Mouse (Mus musculus) hindbrain, postnatal 0 days (tissue): Measurements from ENCODE around the gene Pik3cb. TPM values are rescaled to one million over a fixed set of nuclear protein-coding genes. Genes with fewer than 3 reads are reported as not detected.

ENCODE experiments used
- ATAC-seq: fragments of 200-750 bp; cut with Nextera tagmentation; 2 replicates; pipeline ENCODE4 v1.8.0; 2017; ENCODE audit warnings: mild to moderate bottlenecking, moderate TSS enrichment, moderate library complexity
- DNase-seq: peaks from one replicate; pipeline ENCODE4 v3.0.0-alpha.2; 2015; ENCODE audit warnings: low spot score
- H3K27ac ChIP-seq: fragments of 300-500 bp; sonication (generic); 2 replicates; pipeline ENCODE4 v1.5.1; 2014; ENCODE audit warnings: mild to moderate bottlenecking
- H3K27me3 ChIP-seq: fragments of 300-500 bp; sonication (generic); 2 replicates; pipeline ENCODE4 v1.6.1; 2014; ENCODE audit warnings: low read length, mixed read lengths; ENCODE audit not compliant: insufficient read depth
- H3K36me3 ChIP-seq: fragments of 300-500 bp; sonication (generic); 2 replicates; pipeline ENCODE4 v1.6.1; 2014; ENCODE audit warnings: low read length, mixed read lengths; ENCODE audit not compliant: insufficient read depth
- H3K4me1 ChIP-seq: fragments of 300-500 bp; sonication (generic); 2 replicates; pipeline ENCODE4 v1.6.1; 2014; ENCODE audit warnings: antibody characterized with exemption, low read length, mixed read lengths; ENCODE audit not compliant: insufficient read depth
- H3K4me2 ChIP-seq: fragments of 300-500 bp; sonication (generic); 2 replicates; pipeline ENCODE4 v1.6.1; 2014; ENCODE audit warnings: low read depth, mild to moderate bottlenecking, low read length, moderate library complexity, mixed read lengths
- H3K4me3 ChIP-seq: fragments of 300-500 bp; sonication (generic); 2 replicates; pipeline ENCODE4 v1.5.1; 2014; ENCODE audit warnings: low read length
- H3K9ac ChIP-seq: fragments of 300-500 bp; sonication (generic); replicated peaks from 2 replicates; pipeline ENCODE4 v1.6.1; 2014; ENCODE audit warnings: mild to moderate bottlenecking, low read length, moderate library complexity, mixed read lengths
- H3K9me3 ChIP-seq: fragments of 300-500 bp; sonication (generic); 2 replicates; pipeline ENCODE4 v1.6.1; 2016; ENCODE audit warnings: low read length, mixed read lengths
- CTCF ChIP-seq: IDR thresholded peaks from 2 replicates; pipeline ENCODE4 v1.5.1; 2016; ENCODE audit warnings: antibody characterized with exemption, control low read depth, low read depth
- WGBS: fragments of 180-500 bp; shearing (Covaris S2); extraction: QIAGEN DNeasy Blood & Tissue Kit; methylation state at CpG from one replicate; pipeline ENCODE4 v1.1.7; 2014; 5-methylcytosine and 5-hydroxymethylcytosine counted together
- polyA plus RNA-seq: library from polyadenylated mRNA; unstranded; fragments of >200 nt; fragmentation: Nextera tagmentation; extraction: Ambion mirVana; gene quantifications from 2 replicates; pipeline ENCODE4 v1.2.1, GENCODE M21; 2015
- total RNA-seq: library from RNA; depleted of rRNA; stranded (reverse); fragments of >200 nt; gene quantifications from 2 replicates; pipeline ENCODE4 v1.2.3, GENCODE M21; 2014

Pik3cb gene
- total and polyA plus RNA-seq, 2 experiments from 2014 or later, result 3.5 to 4.9 TPM

GRCm38 (mm10) chr9:99090546-99090945, 49.9 kb downstream of the Pik3cb start:
- TF ChIP-seq CTCF, result no peak
- Histone ChIP-seq H3K9ac (no peak overlapping the region), H3K36me3 (no peaks in the 10 kb centered on the region), H3K27me3 (no peaks in the 10 kb centered on the region), H3K4me3 (no peak overlapping the region), H3K4me2 (no peak overlapping the region), H3K27ac (no peak overlapping the region), H3K9me3 (no peaks in the 10 kb centered on the region), H3K4me1 (no peaks in the 10 kb centered on the region)
- 90% methylated on average over 4 of the region's 4 CpGs for WGBS
- ATAC-seq (no peak), DNase-seq (no peak)

GRCm38 (mm10) chr9:99089904-99090303, 50.5 kb downstream of the Pik3cb start:
- Histone ChIP-seq H3K27me3 (no peaks in the 10 kb centered on the region), H3K4me2 (no peak overlapping the region), H3K4me1 (no peaks in the 10 kb centered on the region), H3K27ac (no peak overlapping the region), H3K9ac (no peak overlapping the region), H3K9me3 (no peaks in the 10 kb centered on the region), H3K36me3 (no peaks in the 10 kb centered on the region), H3K4me3 (no peak overlapping the region)
- TF ChIP-seq CTCF, result no peak
- 94% methylated on average over 4 of the region's 4 CpGs for WGBS
- no peak for ATAC-seq
- no peak for DNase-seq

GRCm38 (mm10) chr9:99081718-99082117, 58.7 kb downstream of the Pik3cb start:
- Histone ChIP-seq H3K4me2 (no peak overlapping the region), H3K9ac (no peak overlapping the region), H3K9me3 (no peaks in the 10 kb centered on the region), H3K27ac (no peak overlapping the region), H3K27me3 (no peaks in the 10 kb centered on the region), H3K4me3 (no peak overlapping the region), H3K4me1 (no peaks in the 10 kb centered on the region), H3K36me3 (no peaks in the 10 kb centered on the region)
- no peak for DNase-seq
- no peak for ATAC-seq
- no peak for TF ChIP-seq CTCF
- 94% methylated on average over 5 of the region's 5 CpGs for WGBS

GRCm38 (mm10) chr9:99081308-99081707, 59.1 kb downstream of the Pik3cb start:
- TF ChIP-seq CTCF, result no peak
- WGBS, result 94% methylated on average over 3 of the region's 3 CpGs

GRCm38 (mm10) chr9:99080657-99081056, 59.8 kb downstream of the Pik3cb start:
- no peak for ATAC-seq
- Histone ChIP-seq H3K9ac (no peak overlapping the region), H3K9me3 (no peaks in the 10 kb centered on the region), H3K4me2 (no peak overlapping the region), H3K4me3 (no peak overlapping the region), H3K36me3 (no peaks in the 10 kb centered on the region), H3K4me1 (no peaks in the 10 kb centered on the region), H3K27me3 (no peaks in the 10 kb centered on the region), H3K27ac (no peak overlapping the region)
- WGBS, result 100% methylated on average over 2 of the region's 2 CpGs
- TF ChIP-seq CTCF, result no peak
- DNase-seq, result no peak

More at GRCm38 (mm10) chr9:99081308-99081707, 59.1 kb downstream of the Pik3cb start:
- Histone ChIP-seq H3K36me3 (no peaks in the 10 kb centered on the region), H3K4me3 (no peak overlapping the region), H3K9ac (no peak overlapping the region), H3K9me3 (no peaks in the 10 kb centered on the region), H3K4me2 (no peak overlapping the region), H3K27me3 (no peaks in the 10 kb centered on the region), H3K27ac (no peak overlapping the region), H3K4me1 (no peaks in the 10 kb centered on the region)
- ATAC-seq (no peak), DNase-seq (no peak)

- no peak overlapping the region for H3K9ac ChIP-seq
- H3K4me1 ChIP-seq, result no peaks in the 10 kb centered on the region
- peaks cover 6% of the 10 kb centered on the region; the same call in 1 of the 2 replicates for H3K36me3 ChIP-seq
- no peak overlapping the region for H3K4me2 ChIP-seq
- H3K27me3 ChIP-seq, result no peaks in the 10 kb centered on the region
- DNase-seq (no peak), ATAC-seq (no peak)
- no peak overlapping the region for H3K27ac ChIP-seq
- TF ChIP-seq CTCF, result no peak
- WGBS, result 77% methylated on average over 2 of the region's 2 CpGs
- no peaks in the 10 kb centered on the region for H3K9me3 ChIP-seq
- no peak overlapping the region for H3K4me3 ChIP-seq
Observed at GRCm38 (mm10) chr9:99074462-99074861, 66.0 kb downstream of the Pik3cb start.

GRCm38 (mm10) chr9:99072538-99072937, 67.9 kb downstream of the Pik3cb start:
- WGBS, result 66% methylated on average over 4 of the region's 4 CpGs
- TF ChIP-seq CTCF, result no peak
- no peaks in the 10 kb centered on the region for H3K27me3 ChIP-seq

More at GRCm38 (mm10) chr9:99072538-99072937, 67.9 kb downstream of the Pik3cb start:
- no peak overlapping the region for H3K4me2 ChIP-seq
- H3K9ac ChIP-seq, result no peak overlapping the region
- H3K4me3 ChIP-seq, result no peak overlapping the region
- H3K36me3 ChIP-seq, result peaks cover 9% of the 10 kb centered on the region; the same call in 1 of the 2 replicates
- H3K9me3 ChIP-seq, result no peaks in the 10 kb centered on the region
- ATAC-seq (no peak), DNase-seq (no peak)
- no peak overlapping the region for H3K27ac ChIP-seq
- no peaks in the 10 kb centered on the region for H3K4me1 ChIP-seq
